Mouse (Mus musculus): ENCODE results near the gene Fam228a.

Gene Fam228a

GRCm38 (mm10) chr12:4719066-4719761 lies 19.0 kb downstream of the Fam228a start:
- 80% methylated on average over 13 of the region's 13 CpGs for WGBS

GRCm38 (mm10) chr12:4717417-4717816 lies 20.8 kb downstream of the Fam228a start:
- WGBS: 52% methylated on average over 7 of the region's 7 CpGs

- 93% methylated on average over 10 of the region's 10 CpGs for whole genome bisulfite sequencing
These were observed 22.6 kb downstream of the Fam228a start for GRCm38 (mm10) chr12:4715606-4716005.

GRCm38 (mm10) chr12:4713361-4713760 lies 24.9 kb downstream of the Fam228a start:
- 71% methylated on average over 4 of the region's 4 CpGs for WGBS

GRCm38 (mm10) chr12:4709926-4710325 lies 28.3 kb downstream of the Fam228a start:
- 93% methylated on average over 7 of the region's 7 CpGs for WGBS

- 69% methylated on average over 8 of the region's 8 CpGs for WGBS
These were observed 29.2 kb downstream of the Fam228a start for GRCm38 (mm10) chr12:4708881-4709604.

GRCm38 (mm10) chr12:4708296-4708695 lies 29.9 kb downstream of the Fam228a start:
- WGBS: 79% methylated on average over 4 of the region's 4 CpGs

- 93% methylated on average over 14 of the region's 14 CpGs for WGBS
These were observed 30.7 kb downstream of the Fam228a start for GRCm38 (mm10) chr12:4707488-4708017.

GRCm38 (mm10) chr12:4706901-4707300 lies 31.3 kb downstream of the Fam228a start:
- 84% methylated on average over 10 of the region's 10 CpGs for WGBS

- 85% methylated on average over 5 of the region's 5 CpGs for WGBS
These were observed 32.1 kb downstream of the Fam228a start for GRCm38 (mm10) chr12:4706175-4706574.

- 84% methylated on average over 6 of the region's 6 CpGs for WGBS
These were observed 32.6 kb downstream of the Fam228a start for GRCm38 (mm10) chr12:4705626-4706025.

- WGBS: 87% methylated on average over 1 of the region's 1 CpGs
These were observed 43.7 kb downstream of the Fam228a start for GRCm38 (mm10) chr12:4694534-4694933.

GRCm38 (mm10) chr12:4691193-4691592 lies 47.0 kb downstream of the Fam228a start:
- 66% methylated on average over 3 of the region's 3 CpGs for WGBS

- WGBS: 93% methylated on average over 14 of the region's 14 CpGs
These were observed 48.9 kb downstream of the Fam228a start for GRCm38 (mm10) chr12:4689341-4689740.

- WGBS: 92% methylated on average over 2 of the region's 2 CpGs
These were observed 49.8 kb downstream of the Fam228a start for GRCm38 (mm10) chr12:4688386-4688785.

- WGBS: 77% methylated on average over 4 of the region's 4 CpGs
These were observed 52.8 kb downstream of the Fam228a start for GRCm38 (mm10) chr12:4685441-4685840.

- WGBS: 29% methylated on average over 4 of the region's 4 CpGs
These were observed 58.3 kb downstream of the Fam228a start for GRCm38 (mm10) chr12:4679971-4680370.

- WGBS: 45% methylated on average over 1 of the region's 1 CpGs
These were observed 61.9 kb downstream of the Fam228a start for GRCm38 (mm10) chr12:4676336-4676735.

- WGBS: 53% methylated on average over 5 of the region's 5 CpGs
These were observed 72.6 kb downstream of the Fam228a start for GRCm38 (mm10) chr12:4665675-4666037.

GRCm38 (mm10) chr12:4664929-4665674 lies 73.1 kb downstream of the Fam228a start:
- WGBS: 48% methylated on average over 7 of the region's 7 CpGs

Data from cerebral cortex, adult 2 months (tissue).